In the genomic region with DNA sequence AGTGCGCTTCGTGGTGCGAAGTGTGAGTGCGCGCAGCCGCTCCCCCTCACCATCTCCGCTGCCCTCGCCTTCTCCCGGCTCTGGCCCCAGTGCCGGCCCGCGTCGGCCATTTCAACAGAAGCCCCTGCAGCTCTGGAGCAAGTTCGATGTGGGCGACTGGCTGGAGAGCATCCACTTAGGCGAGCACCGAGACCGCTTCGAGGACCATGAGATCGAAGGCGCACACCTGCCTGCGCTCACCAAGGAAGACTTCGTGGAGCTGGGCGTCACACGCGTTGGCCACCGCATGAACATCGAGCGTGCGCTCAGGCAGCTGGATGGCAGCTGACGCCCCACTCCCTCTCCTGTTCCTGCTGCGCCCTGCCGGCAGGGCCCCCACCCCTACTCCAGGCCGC, we compare ENCODE assay signal across 8 mouse cellular contexts. TPM values are rescaled to one million over a fixed set of nuclear protein-coding genes. Genes with fewer than 3 reads are reported as not detected.
DNase-seq lines count a peak whose midpoint lies in the region; ATAC-seq and TF ChIP-seq lines count a peak whose summit lies in the region.

No protein-coding gene starts in this region.

- TF ChIP-seq CTCF in brain, embryonic 14.5 days (IDR thresholded peaks at IDR 0.05; ENCODE audit: borderline replicate concordance, extremely low read depth, insufficient read depth, insufficient read length) = no peak

- peaks cover 13% of the 10 kb centered on the region for H3K4me1 ChIP-seq in heart, embryonic 16.5 days (ENCODE audit: control insufficient read depth, insufficient read depth, low read length)
- peaks cover 34% of the 10 kb centered on the region for H3K4me1 ChIP-seq in hindbrain, embryonic 10.5 days (replicated peaks)
- peaks cover 20% of the 10 kb centered on the region for H3K4me1 ChIP-seq in midbrain, embryonic 15.5 days

- peaks cover 30% of the 10 kb centered on the region for H3K27me3 ChIP-seq in heart, embryonic 16.5 days (ENCODE audit: control insufficient read depth, insufficient read depth, low read length)
- peaks cover 50% of the 10 kb centered on the region for H3K27me3 ChIP-seq in hindbrain, embryonic 10.5 days (ENCODE audit: insufficient read depth, poor library complexity, severe bottlenecking)
- H3K27me3 ChIP-seq in midbrain, embryonic 15.5 days (replicated peaks) = peaks cover 28% of the 10 kb centered on the region

- no peak for TF ChIP-seq POLR2A in brain, embryonic 14.5 days (IDR thresholded peaks at IDR 0.05; ENCODE audit: borderline replicate concordance, extremely low read depth, insufficient read depth, insufficient read length, poor library complexity, severe bottlenecking)

- peak overlapping the region; percentile 54 for H3K4me2 ChIP-seq in heart, embryonic 16.5 days (ENCODE audit: low read depth, low read length)
- H3K4me2 ChIP-seq in midbrain, embryonic 15.5 days = peak overlapping the region; percentile 12

- H3K4me3 ChIP-seq in heart, embryonic 16.5 days (ENCODE audit: low read length) = peak overlapping the region; percentile 35
- H3K4me3 ChIP-seq in hindbrain, embryonic 10.5 days = peak overlapping the region; percentile 45
- no peak overlapping the region for H3K4me3 ChIP-seq in midbrain, embryonic 15.5 days

- no peaks in the 10 kb centered on the region for H3K36me3 ChIP-seq in heart, embryonic 16.5 days (ENCODE audit: control insufficient read depth, insufficient read depth)
- H3K36me3 ChIP-seq in hindbrain, embryonic 10.5 days = no peaks in the 10 kb centered on the region
- no peaks in the 10 kb centered on the region for H3K36me3 ChIP-seq in midbrain, embryonic 15.5 days (replicated peaks)

- ATAC-seq in heart, embryonic 16.5 days (replicated peaks; ENCODE audit: extremely low read depth, insufficient read depth, low FRiP score) = no peak
- ATAC-seq in midbrain, embryonic 15.5 days (replicated peaks) = peak; percentile 19; the same call in 1 of the 2 replicates

- no peak overlapping the region for H3K27ac ChIP-seq in heart, embryonic 16.5 days (ENCODE audit: low read length)
- no peak overlapping the region; the same call in 1 of the 2 replicates for H3K27ac ChIP-seq in hindbrain, embryonic 10.5 days
- H3K27ac ChIP-seq in midbrain, embryonic 15.5 days = no peak overlapping the region

- H3K9me3 ChIP-seq in heart, embryonic 16.5 days (replicated peaks; ENCODE audit: control insufficient read depth, low read length) = no peaks in the 10 kb centered on the region
- H3K9me3 ChIP-seq in hindbrain, embryonic 10.5 days = no peaks in the 10 kb centered on the region
- no peaks in the 10 kb centered on the region for H3K9me3 ChIP-seq in midbrain, embryonic 15.5 days

- WGBS in heart, embryonic 16.5 days = 20% methylated on average over 34 of the region's 34 CpGs
- WGBS in hindbrain, embryonic 10.5 days = 3% methylated on average over 34 of the region's 34 CpGs
- WGBS in midbrain, embryonic 15.5 days = 9% methylated on average over 34 of the region's 34 CpGs

- DNase-seq in heart, postnatal 4 days = no peak
- peak; percentile 22 for DNase-seq in brain, embryonic 14.5 days (ENCODE audit: low read depth)
- DNase-seq in hindbrain, embryonic 10.5 days (ENCODE audit: low spot score) = peak; percentile 40
- DNase-seq in gastrocnemius, postnatal 4 days (ENCODE audit: low spot score in 2 of 2) = no peak
- no peak for DNase-seq in frontal cortex, postnatal 10 days (ENCODE audit: low spot score in 2 of 2)
- no peak for DNase-seq in urinary bladder, adult 18-20 months (ENCODE audit: low spot score in 2 of 2)

- H3K9ac ChIP-seq in heart, embryonic 16.5 days (ENCODE audit: low read length) = no peak overlapping the region
- H3K9ac ChIP-seq in midbrain, embryonic 15.5 days = no peak overlapping the region

RNA-seq across cellular contexts. Expression of a gene that starts 10.1 kb away (rescaled TPM):
- polyA plus RNA-seq in heart, embryonic 16.5 days (2015; fragmentation: Nextera tagmentation; extraction: Ambion mirVana) = 0.16 and 0.22 TPM in 2 replicates
- 1 to 10 TPM in 1 of 2 experiments, under 1 TPM in 1; 0.76 to 1.3 TPM for total RNA-seq in heart, postnatal 4 days (2021)
- 9.4 and 9.7 TPM in 2 replicates for polyA plus RNA-seq in brain, embryonic 14.5 days (2012; rRNA removed)
- polyA plus RNA-seq in hindbrain, embryonic 10.5 days (2016; fragmentation: Nextera tagmentation; extraction: Ambion mirVana) = 0.19 and 0.38 TPM in 2 replicates
- 2.4 and 3.2 TPM in 2 replicates for polyA plus RNA-seq in midbrain, embryonic 15.5 days (2015; fragmentation: Nextera tagmentation; extraction: Ambion mirVana)
- total RNA-seq in gastrocnemius, postnatal 4 days (2021) = under 1 TPM; 0.49 to 0.54 TPM

RNA-seq across cellular contexts. Expression of a gene that starts 33.7 kb away (rescaled TPM):
- polyA plus RNA-seq in heart, embryonic 16.5 days (2015; fragmentation: Nextera tagmentation; extraction: Ambion mirVana) = 20.0 and 21.8 TPM in 2 replicates
- 1 to 10 TPM; 6.9 to 8.3 TPM for total RNA-seq in heart, postnatal 4 days (2021)
- 90.4 and 103 TPM in 2 replicates for polyA plus RNA-seq in brain, embryonic 14.5 days (2012; rRNA removed)
- polyA plus RNA-seq in hindbrain, embryonic 10.5 days (2016; fragmentation: Nextera tagmentation; extraction: Ambion mirVana) = 76.7 and 88.1 TPM in 2 replicates
- 81.3 and 92.1 TPM in 2 replicates for polyA plus RNA-seq in midbrain, embryonic 15.5 days (2015; fragmentation: Nextera tagmentation; extraction: Ambion mirVana)
- 10 to 100 TPM in 1 of 2 experiments, 1 to 10 TPM in 1; 8.1 to 10.2 TPM for total RNA-seq in gastrocnemius, postnatal 4 days (2021)

RNA-seq across cellular contexts. Expression of a gene that starts 58.6 kb away (rescaled TPM):
- polyA plus RNA-seq in heart, embryonic 16.5 days (2015; fragmentation: Nextera tagmentation; extraction: Ambion mirVana) = 1.6 and 2.0 TPM in 2 replicates
- total RNA-seq in heart, postnatal 4 days (2021) = 10 to 100 TPM; 70.0 to 73.7 TPM
- polyA plus RNA-seq in brain, embryonic 14.5 days (2012; rRNA removed) = 31.2 and 41.5 TPM in 2 replicates
- polyA plus RNA-seq in hindbrain, embryonic 10.5 days (2016; fragmentation: Nextera tagmentation; extraction: Ambion mirVana) = 2.8 and 3.5 TPM in 2 replicates
- polyA plus RNA-seq in midbrain, embryonic 15.5 days (2015; fragmentation: Nextera tagmentation; extraction: Ambion mirVana) = 16.0 and 16.9 TPM in 2 replicates
- total RNA-seq in gastrocnemius, postnatal 4 days (2021) = 10 to 100 TPM; 30.4 to 35.7 TPM

Comparison
In these comparisons a context has a peak if more than half of its experiments do, and no peak if none do; other contexts are left out.
1. DNase-seq: peak in brain, embryonic 14.5 days (single experiment) and hindbrain, embryonic 10.5 days (single experiment); none in heart, postnatal 4 days (single experiment), gastrocnemius, postnatal 4 days (0 of 2), frontal cortex, postnatal 10 days (0 of 2) and urinary bladder, adult 18-20 months (0 of 2).